Mouse (Mus musculus): Measurements from ENCODE around the gene Majin. TPM values are rescaled to one million over a fixed set of nuclear protein-coding genes. Genes with fewer than 3 reads are reported as not detected.

Majin gene
- polyA plus RNA-seq, 1 experiment, result 0.08 TPM

DNA sequence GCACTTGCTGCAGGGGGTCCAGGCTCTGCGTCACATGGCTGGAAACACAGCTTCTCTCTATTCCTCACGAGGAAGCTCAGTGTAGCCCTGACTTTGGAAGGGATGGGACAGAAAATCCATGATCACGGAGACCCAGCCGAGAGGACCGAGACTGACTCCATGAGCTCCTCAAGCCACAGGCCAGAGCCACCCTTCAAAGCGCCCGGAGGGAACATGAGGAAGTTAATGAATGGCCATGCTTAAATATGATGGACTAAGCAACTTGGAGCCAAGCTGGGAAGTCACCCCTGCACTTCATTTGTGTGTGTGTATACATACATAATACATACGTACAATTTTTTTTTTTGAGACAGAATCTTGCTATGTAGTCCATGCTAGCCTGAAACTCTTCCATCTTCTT, 87.0 kb downstream of the Majin start:
- TF ChIP-seq POLR2A (IDR thresholded peaks at IDR 0.05; ENCODE audit: borderline replicate concordance, insufficient read depth, low read length) (no peak), CTCF (IDR thresholded peaks at IDR 0.05; ENCODE audit: borderline replicate concordance, insufficient read depth, low read depth, low read length) (no peak)
- DNase-seq, result no peak
- no peak overlapping the region for H3K4me3 ChIP-seq (replicated peaks; ENCODE audit: insufficient read depth, low read depth, low read length)
- 65% methylated on average over 8 of the region's 8 CpGs for WGBS
- H3K27ac ChIP-seq (ENCODE audit: insufficient read depth, low read length), result no peak overlapping the region
- no peaks in the 10 kb centered on the region for H3K27me3 ChIP-seq (ENCODE audit: control insufficient read depth, insufficient read depth, low read length)
- peaks cover 47% of the 10 kb centered on the region for H3K4me1 ChIP-seq (ENCODE audit: control insufficient read depth, insufficient read depth, low read length)

DNA sequence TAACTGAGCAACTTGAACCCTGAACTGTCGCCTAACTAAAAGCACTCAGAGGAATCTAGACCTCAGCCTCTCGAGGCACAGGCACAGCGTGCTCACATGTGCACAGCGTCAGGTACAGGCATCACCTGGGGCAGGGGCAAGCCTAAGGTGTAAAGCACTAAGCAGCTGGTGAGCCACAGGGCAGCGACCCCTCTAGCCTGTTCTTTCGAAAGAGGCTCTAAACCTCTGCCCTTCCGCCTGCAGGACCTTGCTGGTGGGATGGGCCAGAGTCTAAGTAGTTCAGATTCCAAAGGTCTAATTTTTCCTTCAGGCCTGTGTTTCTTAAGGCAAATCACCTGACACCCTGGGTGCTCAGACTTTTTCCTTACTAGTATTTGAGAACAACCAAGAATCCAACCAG, 87.9 kb downstream of the Majin start:
- no peak overlapping the region for H3K27ac ChIP-seq (ENCODE audit: insufficient read depth, low read length)
- TF ChIP-seq POLR2A (IDR thresholded peaks at IDR 0.05; ENCODE audit: borderline replicate concordance, insufficient read depth, low read length) (no peak), CTCF (IDR thresholded peaks at IDR 0.05; ENCODE audit: borderline replicate concordance, insufficient read depth, low read depth, low read length) (no peak)
- H3K4me3 ChIP-seq (replicated peaks; ENCODE audit: insufficient read depth, low read depth, low read length), result no peak overlapping the region
- 90% methylated on average over 7 of the region's 7 CpGs for WGBS
- no peaks in the 10 kb centered on the region for H3K27me3 ChIP-seq (ENCODE audit: control insufficient read depth, insufficient read depth, low read length)
- H3K4me1 ChIP-seq (ENCODE audit: control insufficient read depth, insufficient read depth, low read length), result peaks cover 42% of the 10 kb centered on the region
- no peak for DNase-seq

DNA sequence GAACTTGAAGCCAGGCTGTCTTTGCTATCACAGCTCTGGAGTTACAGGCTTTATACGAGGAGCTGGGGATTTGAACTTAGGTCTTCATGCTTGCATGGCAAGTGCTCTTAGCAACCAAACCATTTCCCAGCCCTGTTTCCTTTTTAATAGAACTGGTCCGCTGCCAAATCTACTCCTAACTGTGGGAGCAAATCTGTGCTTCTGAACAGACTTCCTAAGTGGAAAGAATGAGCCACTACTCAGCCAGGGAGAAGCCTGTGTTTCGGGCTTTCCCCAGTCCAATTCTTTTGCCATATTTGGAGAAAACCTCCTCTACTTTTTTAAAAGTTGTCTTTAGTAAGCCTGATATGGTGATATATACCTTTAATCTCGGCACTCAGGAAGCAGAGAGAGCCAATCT, 88.5 kb downstream of the Majin start:
- H3K4me3 ChIP-seq (replicated peaks; ENCODE audit: insufficient read depth, low read depth, low read length), result no peak overlapping the region
- WGBS, result 75% methylated on average over 4 of the region's 4 CpGs
- H3K27ac ChIP-seq (ENCODE audit: insufficient read depth, low read length), result no peak overlapping the region
- no peak for DNase-seq
- peaks cover 37% of the 10 kb centered on the region for H3K4me1 ChIP-seq (ENCODE audit: control insufficient read depth, insufficient read depth, low read length)
- no peaks in the 10 kb centered on the region for H3K27me3 ChIP-seq (ENCODE audit: control insufficient read depth, insufficient read depth, low read length)
- TF ChIP-seq POLR2A (IDR thresholded peaks at IDR 0.05; ENCODE audit: borderline replicate concordance, insufficient read depth, low read length) (no peak), CTCF (IDR thresholded peaks at IDR 0.05; ENCODE audit: borderline replicate concordance, insufficient read depth, low read depth, low read length) (no peak)

DNA sequence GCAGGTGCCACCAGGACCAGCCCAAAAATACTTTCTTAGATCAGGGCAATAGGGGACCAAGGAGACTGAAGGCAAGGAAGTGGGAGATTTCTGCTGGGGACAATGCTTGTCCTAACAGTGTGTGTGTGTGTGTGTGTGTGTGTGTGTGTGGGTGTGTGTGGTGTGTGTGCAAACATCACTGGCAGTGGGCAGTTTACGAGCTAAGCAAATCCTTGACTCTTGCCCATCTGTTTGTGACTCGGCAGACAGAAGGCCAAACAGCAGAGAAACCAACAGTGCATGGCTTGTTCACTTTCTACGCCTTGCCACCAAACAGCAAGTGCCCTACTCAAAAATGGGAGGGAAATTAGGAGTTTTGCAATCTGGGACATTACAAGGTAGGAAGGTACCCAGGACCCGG, 89.4 kb downstream of the Majin start:
- H3K27ac ChIP-seq (ENCODE audit: insufficient read depth, low read length), result no peak overlapping the region
- no peak overlapping the region for H3K4me3 ChIP-seq (replicated peaks; ENCODE audit: insufficient read depth, low read depth, low read length)
- DNase-seq, result peak in 1 of 2 experiments; percentile 28
- H3K27me3 ChIP-seq (ENCODE audit: control insufficient read depth, insufficient read depth, low read length), result no peaks in the 10 kb centered on the region
- no peak for TF ChIP-seq CTCF (IDR thresholded peaks at IDR 0.05; ENCODE audit: borderline replicate concordance, insufficient read depth, low read depth, low read length)
- no peak for TF ChIP-seq POLR2A (IDR thresholded peaks at IDR 0.05; ENCODE audit: borderline replicate concordance, insufficient read depth, low read length)
- peaks cover 28% of the 10 kb centered on the region for H3K4me1 ChIP-seq (ENCODE audit: control insufficient read depth, insufficient read depth, low read length)
- 38% methylated on average over 4 of the region's 4 CpGs for WGBS

Other genes with a start within 250 kb of the Majin start
- 16.8 and 19.7 TPM in 2 replicates for gene Pola2, start 220.2 kb upstream of the Majin start, polyA plus RNA-seq (2012; rRNA removed)
- not detected in 2 replicates for gene Slc22a20, start 198.2 kb upstream of the Majin start, polyA plus RNA-seq (2012; rRNA removed)
- gene Capn1, start 168.5 kb upstream of the Majin start, polyA plus RNA-seq (2012; rRNA removed), result 27.0 and 27.3 TPM in 2 replicates
- gene Syvn1, start 137.8 kb upstream of the Majin start, polyA plus RNA-seq (2012; rRNA removed), result 34.5 and 34.8 TPM in 2 replicates
- 48.7 and 51.5 TPM in 2 replicates for gene Mrpl49, start 126.6 kb upstream of the Majin start, polyA plus RNA-seq (2012; rRNA removed)
- 792 and 828 TPM in 2 replicates for gene Fau, start 126.5 kb upstream of the Majin start, polyA plus RNA-seq (2012; rRNA removed)
- 50.8 and 51.5 TPM in 2 replicates for gene Znhit2, start 123.2 kb upstream of the Majin start, polyA plus RNA-seq (2012; rRNA removed)
- gene Tm7sf2, start 116.0 kb upstream of the Majin start, polyA plus RNA-seq (2012; rRNA removed), result 50.8 and 51.6 TPM in 2 replicates
- 95.6 and 108 TPM in 2 replicates for gene Vps51, start 107.2 kb upstream of the Majin start, polyA plus RNA-seq (2012; rRNA removed)
- 0.59 TPM in 1 of 2 replicates, not detected in the other for gene Tmem262, start 104.4 kb upstream of the Majin start, polyA plus RNA-seq (2012; rRNA removed)
- gene Gm28374, start 102.1 kb upstream of the Majin start, polyA plus RNA-seq (2012; rRNA removed), result 0.78 and 1.3 TPM in 2 replicates
- 79.2 and 84.9 TPM in 2 replicates for gene Zfpl1, start 99.4 kb upstream of the Majin start, polyA plus RNA-seq (2012; rRNA removed)
- gene Cdca5, start 99.4 kb upstream of the Majin start, polyA plus RNA-seq (2012; rRNA removed), result 0.14 and 0.20 TPM in 2 replicates
- not detected in 2 replicates for gene AC131692.1, start 90.0 kb upstream of the Majin start, polyA plus RNA-seq (2012; rRNA removed)
- 0.05 and 0.24 TPM in 2 replicates for gene Naaladl1, start 78.6 kb upstream of the Majin start, polyA plus RNA-seq (2012; rRNA removed)
- gene Sac3d1, start 65.7 kb upstream of the Majin start, polyA plus RNA-seq (2012; rRNA removed), result 33.8 and 35.9 TPM in 2 replicates
- gene Snx15, start 56.1 kb upstream of the Majin start, polyA plus RNA-seq (2012; rRNA removed), result 66.7 and 67.9 TPM in 2 replicates
- gene Batf2, start 43.4 kb upstream of the Majin start, polyA plus RNA-seq (2012; rRNA removed), result 0.29 and 0.54 TPM in 2 replicates
- gene Arl2, start 42.8 kb upstream of the Majin start, polyA plus RNA-seq (2012; rRNA removed), result 174 and 188 TPM in 2 replicates
- gene Gpha2, start 42.0 kb downstream of the Majin start, polyA plus RNA-seq (2012; rRNA removed), result 0.21 TPM in 1 of 2 replicates, not detected in the other
- gene Ppp2r5b, start 51.5 kb downstream of the Majin start, polyA plus RNA-seq (2012; rRNA removed), result 243 and 258 TPM in 2 replicates
- 40.8 and 41.1 TPM in 2 replicates for gene Atg2a, start 57.3 kb downstream of the Majin start, polyA plus RNA-seq (2012; rRNA removed)
- 168 and 220 TPM in 2 replicates for gene Ehd1, start 92.3 kb downstream of the Majin start, polyA plus RNA-seq (2012; rRNA removed)
- 33.1 and 36.5 TPM in 2 replicates for gene Cdc42bpg, start 122.1 kb downstream of the Majin start, polyA plus RNA-seq (2012; rRNA removed)
- 84.1 and 85.5 TPM in 2 replicates for gene Men1, start 150.6 kb downstream of the Majin start, polyA plus RNA-seq (2012; rRNA removed)
- gene Map4k2, start 156.7 kb downstream of the Majin start, polyA plus RNA-seq (2012; rRNA removed), result 317 and 326 TPM in 2 replicates
- gene Sf1, start 179.3 kb downstream of the Majin start, polyA plus RNA-seq (2012; rRNA removed), result 175 and 196 TPM in 2 replicates
- gene Pygm, start 200.0 kb downstream of the Majin start, polyA plus RNA-seq (2012; rRNA removed), result 90.1 and 101 TPM in 2 replicates
- gene Rasgrp2, start 215.0 kb downstream of the Majin start, polyA plus RNA-seq (2012; rRNA removed), result 78.5 and 90.1 TPM in 2 replicates
- 420 and 504 TPM in 2 replicates for gene Nrxn2, start 234.3 kb downstream of the Majin start, polyA plus RNA-seq (2012; rRNA removed)